Mouse (Mus musculus) embryonic facial prominence, embryonic 10.5 days (tissue): ENCODE measurements at regions not wholly inside any gene's neighbourhood (a gene's known extent, or its start where the extent isn't known, plus 50 kb on each side); places are given as distances from the start of the nearest gene placed in this dataset.

Experiments used
- DNase-seq: peaks from one replicate; pipeline ENCODE4 v3.0.0-alpha.2; 2017; ENCODE audit warnings: low spot score
- H3K27ac ChIP-seq: fragments of 300-500 bp; sonication (generic); replicated peaks from 2 replicates; pipeline ENCODE4 v1.5.1; 2016; ENCODE audit warnings: mild to moderate bottlenecking
- H3K27me3 ChIP-seq: fragments of 300-500 bp; sonication (generic); replicated peaks from 2 replicates; pipeline ENCODE4 v1.6.1; 2016; ENCODE audit warnings: low read depth, mild to moderate bottlenecking; ENCODE audit not compliant: poor library complexity, severe bottlenecking
- H3K36me3 ChIP-seq: fragments of 300-500 bp; sonication (generic); replicated peaks from 2 replicates; pipeline ENCODE4 v1.6.1; 2016; ENCODE audit warnings: mild to moderate bottlenecking, moderate library complexity
- H3K4me1 ChIP-seq: fragments of 300-500 bp; sonication (generic); 2 replicates; pipeline ENCODE4 v1.6.1; 2016
- H3K4me3 ChIP-seq: fragments of 300-500 bp; sonication (generic); 2 replicates; pipeline ENCODE4 v1.5.1; 2016; ENCODE audit warnings: mild to moderate bottlenecking, moderate library complexity
- H3K9me3 ChIP-seq: fragments of 300-500 bp; sonication (generic); 2 replicates; pipeline ENCODE4 v1.6.1; 2016; ENCODE audit warnings: mild to moderate bottlenecking
- WGBS: fragments of 180-500 bp; shearing (Covaris S2); methylation state at CpG from one replicate; pipeline ENCODE4 v1.1.7; 2016; 5-methylcytosine and 5-hydroxymethylcytosine counted together

DNA sequence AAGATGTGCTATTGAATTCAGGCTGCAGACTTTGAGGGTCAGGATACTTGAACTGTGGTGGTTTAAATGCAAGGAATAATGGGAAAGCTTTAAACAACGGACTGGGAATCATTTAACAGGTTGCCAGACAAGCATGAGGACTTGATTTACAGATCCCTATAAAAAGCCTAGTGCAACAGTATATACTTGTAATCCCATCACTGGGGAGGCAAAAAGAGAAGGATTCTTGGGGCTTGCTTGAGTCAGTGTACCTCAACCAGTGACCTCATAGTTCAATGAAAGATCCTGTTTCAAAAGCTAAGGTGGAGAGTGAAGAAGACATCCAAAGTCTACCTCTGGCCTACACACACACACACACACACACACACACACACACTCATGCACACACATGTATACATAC, 99.8 kb downstream of the Lrrn1 start:
- no peaks in the 10 kb centered on the region for H3K9me3 ChIP-seq
- H3K4me3 ChIP-seq: no peak overlapping the region
- no peak overlapping the region for H3K27ac ChIP-seq
- no peaks in the 10 kb centered on the region for H3K36me3 ChIP-seq
- 85% methylated on average over 1 of the region's 1 CpGs for WGBS
- no peaks in the 10 kb centered on the region for H3K4me1 ChIP-seq
- DNase-seq: no peak
- H3K27me3 ChIP-seq: no peaks in the 10 kb centered on the region

- no peaks in the 10 kb centered on the region for H3K4me1 ChIP-seq
- 76% methylated on average over 2 of the region's 2 CpGs for WGBS
- H3K9me3 ChIP-seq: no peaks in the 10 kb centered on the region
- H3K4me3 ChIP-seq: no peak overlapping the region
- H3K27me3 ChIP-seq: no peaks in the 10 kb centered on the region
- no peak overlapping the region for H3K27ac ChIP-seq
- H3K36me3 ChIP-seq: no peaks in the 10 kb centered on the region
- DNase-seq: no peak
Measured at GRCm38 (mm10) chr6:107645751-107646150, 116.2 kb downstream of the Lrrn1 start.

- no peaks in the 10 kb centered on the region for H3K9me3 ChIP-seq
- no peak overlapping the region for H3K27ac ChIP-seq
- H3K4me3 ChIP-seq: no peak overlapping the region
- H3K36me3 ChIP-seq: no peaks in the 10 kb centered on the region
- no peak for DNase-seq
- no peaks in the 10 kb centered on the region for H3K27me3 ChIP-seq
- H3K4me1 ChIP-seq: peaks cover 3% of the 10 kb centered on the region; the same call in 1 of the 2 replicates
Measured at GRCm38 (mm10) chr6:107653840-107654523, 124.4 kb downstream of the Lrrn1 start.

DNA sequence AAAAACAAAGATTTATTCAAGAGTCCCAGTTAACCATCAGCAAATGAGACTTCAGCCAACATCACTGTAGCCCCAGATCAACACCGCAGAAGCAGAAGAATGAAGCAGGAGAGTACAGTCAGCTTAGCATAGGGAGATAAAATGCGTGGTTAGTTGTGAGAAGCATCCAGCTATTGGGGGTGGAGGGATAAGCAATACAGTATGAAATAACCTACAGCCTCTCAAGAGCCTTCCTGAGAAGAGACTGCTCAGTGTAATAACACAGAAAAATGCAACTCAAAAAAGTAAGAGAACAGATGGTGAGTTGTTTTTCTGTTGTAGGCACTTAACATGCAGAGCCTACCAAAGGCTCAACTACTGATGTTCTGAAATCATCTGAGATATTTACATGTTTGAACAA, 128.2 kb downstream of the Lrrn1 start:
- H3K27me3 ChIP-seq: no peaks in the 10 kb centered on the region
- no peaks in the 10 kb centered on the region for H3K36me3 ChIP-seq
- H3K27ac ChIP-seq: no peak overlapping the region
- H3K4me1 ChIP-seq: peaks cover 3% of the 10 kb centered on the region; the same call in 1 of the 2 replicates
- WGBS: 90% methylated on average over 2 of the region's 2 CpGs
- H3K4me3 ChIP-seq: no peak overlapping the region
- H3K9me3 ChIP-seq: no peaks in the 10 kb centered on the region
- no peak for DNase-seq

DNA sequence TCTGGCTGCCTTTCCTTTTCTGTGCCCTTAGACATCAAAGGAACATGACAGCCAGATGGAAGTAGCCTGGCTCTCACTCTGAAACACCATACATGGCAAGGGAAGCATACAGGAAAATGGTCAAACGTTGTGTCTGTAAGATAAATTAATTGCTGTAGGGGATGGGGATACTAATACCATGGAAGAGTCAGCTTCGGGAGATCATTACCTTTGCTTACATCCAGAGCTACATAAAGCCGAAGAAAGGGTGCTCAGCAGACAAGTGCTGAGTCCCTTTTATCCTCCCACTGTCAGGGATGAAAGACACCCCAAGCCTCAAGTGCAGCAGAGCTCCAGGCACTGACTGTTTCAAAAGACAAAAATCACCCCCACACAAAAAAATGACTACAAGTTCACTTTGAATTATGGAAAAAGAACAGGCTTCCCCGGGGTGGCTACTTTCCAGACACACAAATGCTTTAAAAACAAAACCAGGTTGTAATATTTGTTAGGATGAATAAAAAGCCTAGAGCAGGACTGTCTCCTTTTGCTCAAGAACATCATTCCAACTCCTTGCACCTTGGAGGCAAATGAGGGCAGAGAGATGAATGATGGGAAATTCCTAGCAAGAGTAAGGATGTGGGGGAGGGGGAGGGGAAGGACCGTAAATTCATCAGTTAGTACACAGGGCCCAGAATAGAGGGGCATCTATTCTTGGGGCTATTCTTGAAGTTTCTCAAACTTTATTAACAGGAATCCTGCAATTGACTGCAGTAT, 131.6 kb downstream of the Lrrn1 start:
- Histone ChIP-seq H3K27ac (no peak overlapping the region), H3K4me3 (no peak overlapping the region), H3K36me3 (no peaks in the 10 kb centered on the region), H3K9me3 (no peaks in the 10 kb centered on the region), H3K4me1 (no peaks in the 10 kb centered on the region), H3K27me3 (no peaks in the 10 kb centered on the region)
- no peak for DNase-seq
- WGBS: 83% methylated on average over 5 of the region's 5 CpGs

DNA sequence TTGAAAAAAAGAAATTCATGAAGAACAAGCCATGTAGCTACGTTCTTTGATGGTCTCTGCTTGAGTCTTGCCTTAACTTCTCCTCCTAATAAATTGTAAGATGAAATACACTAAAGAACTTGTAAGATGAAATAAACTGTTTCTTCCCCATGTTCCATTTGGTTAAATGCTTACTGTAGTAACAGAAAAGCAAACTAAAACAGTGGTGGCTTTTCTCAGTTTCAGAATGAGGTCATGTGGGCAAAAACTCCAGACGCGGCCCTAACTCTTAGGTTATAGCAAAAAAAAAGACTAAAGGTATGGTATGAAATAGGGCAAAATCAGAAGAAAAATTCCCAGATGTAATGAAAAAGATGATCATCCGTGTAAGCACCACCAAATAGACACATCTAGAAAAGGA, 169.7 kb downstream of the Lrrn1 start:
- no peak for DNase-seq
- no peaks in the 10 kb centered on the region for H3K9me3 ChIP-seq
- no peak overlapping the region for H3K27ac ChIP-seq
- no peaks in the 10 kb centered on the region for H3K27me3 ChIP-seq
- no peaks in the 10 kb centered on the region for H3K36me3 ChIP-seq
- WGBS: 85% methylated on average over 4 of the region's 4 CpGs
- H3K4me1 ChIP-seq: no peaks in the 10 kb centered on the region
- no peak overlapping the region for H3K4me3 ChIP-seq

DNA sequence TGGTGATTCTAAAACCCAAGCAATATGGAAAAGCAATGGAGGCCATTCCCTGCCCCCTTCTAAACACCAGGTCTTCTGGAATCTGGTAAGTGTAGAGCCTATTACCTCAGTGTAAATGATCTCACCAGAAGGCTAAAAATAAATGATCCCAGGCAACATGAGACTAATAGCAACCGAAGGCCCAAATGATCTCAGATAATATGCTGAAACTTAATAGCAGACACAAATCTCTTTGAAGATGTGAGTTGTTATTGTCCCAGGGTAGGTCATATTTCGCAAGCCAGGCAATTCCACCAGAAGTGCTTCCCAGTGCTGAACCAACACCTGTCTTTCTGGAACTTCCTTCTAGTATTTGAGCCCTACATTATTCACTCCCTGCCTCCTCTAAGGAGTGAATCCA, 178.6 kb downstream of the Lrrn1 start:
- no peak for DNase-seq
- 68% methylated on average over 2 of the region's 2 CpGs for WGBS
- Histone ChIP-seq H3K36me3 (no peaks in the 10 kb centered on the region), H3K4me3 (no peak overlapping the region), H3K9me3 (no peaks in the 10 kb centered on the region), H3K4me1 (peaks cover 18% of the 10 kb centered on the region), H3K27ac (no peak overlapping the region), H3K27me3 (peaks cover 2% of the 10 kb centered on the region; the same call in 1 of the 2 replicates)

DNA sequence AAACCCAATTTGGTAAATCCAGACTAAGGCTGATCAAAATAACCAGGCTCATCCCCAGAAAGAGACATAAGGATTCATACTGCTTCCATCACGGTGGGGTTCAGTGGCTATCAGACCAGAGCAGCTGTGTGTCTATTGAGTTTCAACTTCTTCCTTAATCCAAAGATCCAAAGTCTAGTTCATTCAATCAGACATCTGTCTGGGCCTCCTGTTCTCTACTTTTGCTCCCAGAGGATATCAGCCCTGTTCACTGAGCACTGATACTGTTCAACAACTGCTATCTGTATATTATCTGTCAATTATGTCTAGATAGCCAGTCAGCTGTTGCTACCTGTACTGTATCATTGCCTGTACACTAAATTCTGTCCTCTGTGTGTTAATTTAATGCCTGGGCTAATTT, 179.0 kb downstream of the Lrrn1 start:
- WGBS: 79% methylated on average over 1 of the region's 1 CpGs
- Histone ChIP-seq H3K9me3 (no peaks in the 10 kb centered on the region), H3K27ac (no peak overlapping the region), H3K4me3 (no peak overlapping the region), H3K4me1 (peaks cover 22% of the 10 kb centered on the region), H3K36me3 (no peaks in the 10 kb centered on the region), H3K27me3 (peaks cover 2% of the 10 kb centered on the region; the same call in 1 of the 2 replicates)
- DNase-seq: no peak

GRCm38 (mm10) chr6:107710360-107710759, 180.8 kb downstream of the Lrrn1 start:
- Histone ChIP-seq H3K27ac (no peak overlapping the region), H3K36me3 (no peaks in the 10 kb centered on the region), H3K4me1 (peaks cover 24% of the 10 kb centered on the region), H3K9me3 (no peaks in the 10 kb centered on the region), H3K4me3 (no peak overlapping the region), H3K27me3 (peaks cover 6% of the 10 kb centered on the region; the same call in 1 of the 2 replicates)
- 81% methylated on average over 5 of the region's 5 CpGs for WGBS
- DNase-seq: no peak

- WGBS: 25% methylated on average over 22 of the region's 22 CpGs
- Histone ChIP-seq H3K4me1 (peaks cover 24% of the 10 kb centered on the region), H3K36me3 (no peaks in the 10 kb centered on the region), H3K27me3 (peaks cover 6% of the 10 kb centered on the region; the same call in 1 of the 2 replicates), H3K4me3 (no peak overlapping the region), H3K9me3 (no peaks in the 10 kb centered on the region), H3K27ac (no peak overlapping the region)
- peak; percentile 12 for DNase-seq
Measured at GRCm38 (mm10) chr6:107711181-107712087, 181.9 kb downstream of the Lrrn1 start.

DNA sequence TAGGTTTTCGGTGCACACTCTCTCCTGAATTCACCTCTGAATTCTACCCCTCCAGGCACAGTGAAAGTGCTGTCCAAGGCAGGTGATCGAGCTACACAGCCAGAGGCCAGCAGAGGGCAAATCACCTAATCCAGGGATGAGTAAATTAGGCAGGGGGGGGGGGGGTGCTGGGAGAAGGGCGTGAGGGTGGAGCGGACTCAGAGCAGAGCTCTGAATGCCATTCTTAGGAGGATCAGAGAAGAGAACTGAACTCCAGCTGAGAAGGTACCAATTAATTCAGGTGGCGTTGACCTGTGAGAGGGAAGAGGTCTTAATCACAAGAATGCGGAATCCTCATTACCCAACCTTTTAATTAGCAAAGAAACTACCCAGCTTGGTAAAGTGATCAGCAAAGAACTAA, 183.5 kb downstream of the Lrrn1 start:
- Histone ChIP-seq H3K27ac (no peak overlapping the region), H3K36me3 (no peaks in the 10 kb centered on the region), H3K4me3 (no peak overlapping the region), H3K4me1 (peaks cover 24% of the 10 kb centered on the region), H3K9me3 (no peaks in the 10 kb centered on the region), H3K27me3 (peaks cover 6% of the 10 kb centered on the region; the same call in 1 of the 2 replicates)
- peak; percentile 29 for DNase-seq
- 14% methylated on average over 6 of the region's 6 CpGs for WGBS

GRCm38 (mm10) chr6:107717194-107717593, 187.6 kb downstream of the Lrrn1 start:
- Histone ChIP-seq H3K4me1 (peaks cover 11% of the 10 kb centered on the region), H3K4me3 (no peak overlapping the region), H3K27me3 (peaks cover 6% of the 10 kb centered on the region; the same call in 1 of the 2 replicates), H3K36me3 (no peaks in the 10 kb centered on the region), H3K9me3 (no peaks in the 10 kb centered on the region), H3K27ac (no peak overlapping the region)
- DNase-seq: no peak
- 95% methylated on average over 2 of the region's 2 CpGs for WGBS
